Mouse (Mus musculus): ENCODE data around the gene F3.

Gene F3

DNA sequence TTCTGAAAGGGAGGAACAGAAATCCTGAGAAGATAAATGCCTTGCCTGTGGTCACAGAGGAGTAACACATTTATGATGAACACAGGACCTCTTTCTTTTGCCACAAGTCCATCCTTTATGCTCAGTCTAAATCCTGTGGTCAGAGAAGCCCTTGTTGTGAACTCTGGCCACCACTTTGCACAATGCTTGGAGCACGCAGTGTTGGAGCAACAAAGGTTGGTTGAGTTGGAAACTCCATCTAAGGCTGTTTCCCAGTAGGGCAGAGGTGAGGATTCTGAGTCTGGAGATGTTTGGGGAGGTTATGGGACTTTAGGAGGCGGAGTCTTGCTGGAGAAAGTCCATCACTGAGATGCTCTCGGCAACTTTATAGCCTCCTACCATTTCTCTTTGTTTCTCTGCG is 16.2 kb upstream of the F3 start:
- no peak for DNase-seq (ENCODE audit: low spot score)

GRCm38 (mm10) chr3:121710894-121711531 is 12.3 kb upstream of the F3 start:
- DNase-seq (ENCODE audit: low spot score): no peak

DNA sequence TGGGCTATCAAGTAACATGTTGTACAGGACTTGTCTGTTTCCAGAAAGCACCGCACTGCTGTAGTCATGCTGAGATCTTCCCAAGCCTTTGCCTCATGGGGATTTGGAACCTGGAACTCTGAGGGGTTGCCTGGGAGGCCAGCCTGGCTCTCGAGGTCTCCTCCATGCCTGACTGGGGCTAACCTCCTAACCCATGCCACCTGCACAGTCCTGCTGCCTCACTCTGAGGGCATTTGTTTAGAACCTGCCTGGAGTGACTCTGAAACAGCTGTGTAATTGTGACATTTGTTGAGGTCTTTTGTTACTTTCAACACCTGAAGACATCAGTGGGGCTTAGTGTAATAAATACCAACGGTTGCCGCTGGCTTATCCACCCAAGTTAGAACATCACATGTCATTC is 11.1 kb upstream of the F3 start:
- no peak for DNase-seq (ENCODE audit: low spot score)

DNA sequence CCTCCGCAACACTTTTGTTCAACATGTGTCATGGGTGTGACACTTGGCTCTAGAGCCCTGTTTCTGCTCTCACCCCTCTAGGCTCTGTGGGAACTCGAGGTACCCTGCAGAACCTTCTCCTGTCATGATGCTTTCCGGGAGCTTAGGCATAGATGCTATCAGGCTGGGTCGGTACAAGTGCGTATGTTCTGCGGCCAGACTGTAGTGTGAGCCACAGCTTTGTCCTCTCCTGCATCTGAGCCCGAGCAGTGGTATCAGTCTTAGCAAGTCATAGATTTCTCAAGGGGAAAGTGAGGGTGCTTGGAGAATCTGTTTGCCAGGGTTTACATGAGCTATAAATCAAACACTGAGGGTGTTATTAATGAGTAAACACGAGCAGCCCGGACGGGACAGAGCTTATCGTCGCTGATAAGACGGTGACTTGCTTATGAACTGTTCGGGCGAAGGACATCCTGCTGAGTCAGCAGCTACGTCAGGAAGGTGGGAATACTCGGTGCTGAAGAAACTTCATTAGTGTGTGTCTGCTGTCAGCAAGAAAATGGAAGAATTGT is 10.1 kb upstream of the F3 start:
- DNase-seq (ENCODE audit: low spot score): no peak

DNA sequence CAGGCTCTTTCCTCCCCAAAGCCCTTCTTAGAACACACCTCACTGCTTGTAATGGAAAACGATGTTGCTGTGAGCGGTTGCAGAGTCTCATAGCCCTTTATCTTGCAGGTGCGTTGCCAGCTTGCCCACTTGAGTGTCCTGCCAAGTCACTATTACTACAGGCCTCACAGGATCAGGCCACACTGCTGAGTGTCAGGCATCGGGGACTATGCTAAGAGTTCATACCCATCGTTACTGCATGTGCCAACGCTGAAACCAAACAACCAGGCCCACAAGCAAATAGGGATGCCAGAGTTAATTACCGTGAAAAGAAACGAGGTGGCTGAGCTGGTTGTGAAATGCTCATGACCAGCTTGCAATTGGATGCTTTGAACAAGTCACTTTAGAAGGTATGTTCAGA is 9.5 kb upstream of the F3 start:
- no peak for DNase-seq (ENCODE audit: low spot score)

DNA sequence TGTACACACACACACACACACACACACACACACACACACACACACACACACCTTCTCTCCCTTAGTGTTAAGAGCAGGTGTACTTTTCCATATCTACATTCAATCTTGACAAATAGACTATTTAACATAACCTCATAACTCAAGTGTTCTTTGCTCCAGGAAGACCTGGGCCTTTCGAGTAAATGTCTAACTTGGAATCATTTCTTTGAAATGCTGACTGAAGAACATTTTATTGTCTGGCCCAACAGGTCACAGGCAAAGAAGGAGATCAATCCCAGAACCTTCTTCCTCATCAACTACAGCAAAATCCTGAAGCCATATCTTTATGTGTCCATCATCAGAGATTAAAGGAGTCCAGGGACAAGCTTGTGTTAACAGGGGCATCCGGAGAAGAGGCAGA is 8.9 kb upstream of the F3 start:
- no peak for DNase-seq (ENCODE audit: low spot score)

DNA sequence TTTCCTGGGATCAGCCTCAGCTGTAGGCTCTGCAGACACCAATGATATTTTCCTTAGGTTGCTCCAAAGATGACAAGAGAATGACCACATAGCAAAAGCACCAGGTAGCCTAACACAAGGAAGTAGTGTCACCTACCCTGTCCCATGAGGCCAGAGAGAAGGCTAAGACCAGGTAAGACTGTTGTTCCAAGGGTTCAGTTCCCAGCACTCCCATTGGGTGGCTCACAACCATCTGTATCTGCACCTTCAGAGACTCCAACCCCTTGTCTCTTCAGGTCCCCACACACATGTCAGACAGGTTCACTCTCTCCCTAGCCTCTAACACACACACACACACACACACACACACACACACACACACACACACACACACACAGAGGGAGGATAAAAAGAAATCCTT is 8.0 kb upstream of the F3 start:
- DNase-seq (ENCODE audit: low spot score): no peak

- no peak for DNase-seq (ENCODE audit: low spot score)
These were observed 7.4 kb upstream of the F3 start for GRCm38 (mm10) chr3:121715741-121716459.

GRCm38 (mm10) chr3:121716480-121716879 is 6.9 kb upstream of the F3 start:
- DNase-seq (ENCODE audit: low spot score): no peak

GRCm38 (mm10) chr3:121718679-121719078 is 4.7 kb upstream of the F3 start:
- DNase-seq (ENCODE audit: low spot score): no peak

DNA sequence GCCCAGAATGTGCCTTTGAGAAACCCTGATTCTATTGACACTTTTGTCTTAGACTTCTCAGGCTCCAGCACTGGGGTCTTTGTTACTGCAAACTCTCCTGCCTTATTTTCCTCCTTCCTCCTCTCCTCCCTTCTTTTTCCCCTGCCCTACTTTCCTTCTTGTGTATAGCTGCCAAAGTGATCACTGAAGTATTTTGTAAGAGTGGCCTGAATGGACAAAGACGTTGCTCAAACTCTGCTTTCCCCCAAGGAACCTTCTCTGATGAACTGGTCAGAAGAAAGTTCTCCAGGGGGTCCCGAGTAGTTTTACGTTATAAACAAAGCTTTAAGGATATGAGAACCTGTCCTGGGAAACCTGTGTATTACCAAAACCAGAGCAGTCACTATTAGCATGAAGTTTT is 3.6 kb upstream of the F3 start:
- DNase-seq (ENCODE audit: low spot score): no peak

DNA sequence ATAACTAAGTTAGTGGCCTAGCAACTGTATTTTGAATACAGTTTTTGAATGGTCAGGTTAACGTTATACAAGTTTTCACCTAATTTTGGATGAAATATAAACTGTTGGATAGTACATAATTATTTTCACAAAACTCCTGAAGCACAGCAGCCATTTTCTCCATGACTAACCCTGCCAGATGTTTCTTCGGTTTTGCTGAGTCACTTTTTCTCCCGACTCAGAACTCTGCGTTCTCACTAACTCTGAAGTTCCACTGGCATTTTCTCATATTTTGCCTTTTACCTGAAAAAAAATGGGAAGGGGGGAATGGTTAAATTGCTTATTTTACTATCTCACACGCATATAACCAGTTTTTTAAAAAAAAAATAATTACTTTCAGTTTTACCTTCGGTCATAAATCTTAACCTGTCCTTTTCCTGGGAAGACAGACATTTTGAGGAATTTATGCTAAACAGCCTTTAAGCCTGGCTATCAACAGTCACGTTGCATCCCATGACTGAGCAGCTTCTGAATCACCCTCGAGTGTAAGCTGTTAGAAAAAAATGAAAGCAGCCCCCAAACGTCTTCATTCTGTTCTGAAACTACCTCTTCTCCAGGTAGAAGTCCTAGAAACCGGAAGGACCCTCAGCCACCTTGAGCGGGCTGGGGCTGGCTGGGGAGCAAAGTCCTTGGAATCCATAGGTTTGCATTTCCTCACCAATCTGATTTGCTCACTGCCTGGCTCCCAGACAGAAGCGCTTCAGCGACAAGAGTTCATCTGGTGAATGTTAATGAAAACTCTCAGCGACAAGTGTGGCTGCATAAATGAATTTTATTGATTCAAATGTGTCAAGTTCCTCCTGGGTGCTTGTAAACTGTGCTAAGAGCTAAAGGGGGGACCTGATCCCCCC is 2.3 kb upstream of the F3 start:
- DNase-seq (ENCODE audit: low spot score): no peak

DNA sequence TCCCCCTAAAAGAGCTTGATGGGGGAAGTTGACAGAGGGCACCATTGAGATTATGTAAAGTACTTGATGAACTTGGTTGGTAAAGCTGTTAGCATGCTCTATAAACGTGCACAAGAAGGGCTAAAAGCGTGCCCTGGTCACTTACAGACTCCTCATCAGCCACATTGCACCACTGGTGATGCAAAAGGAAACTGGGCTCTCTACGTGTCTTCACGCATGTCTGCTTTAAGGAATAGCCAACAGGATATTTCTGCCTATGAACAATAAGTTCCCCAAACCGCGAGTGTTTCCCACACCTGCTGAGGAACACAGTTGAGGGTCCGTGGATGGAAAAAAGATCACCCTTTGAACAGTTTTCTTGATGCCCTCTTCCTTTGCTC is 1.7 kb upstream of the F3 start:
- no peak for DNase-seq (ENCODE audit: low spot score)

- DNase-seq (ENCODE audit: low spot score): no peak
These were observed 709 bp downstream of the F3 start for GRCm38 (mm10) chr3:121723968-121724524.

- no peak for DNase-seq (ENCODE audit: low spot score)
These were observed 1.2 kb downstream of the F3 start for GRCm38 (mm10) chr3:121724553-121724952.

DNA sequence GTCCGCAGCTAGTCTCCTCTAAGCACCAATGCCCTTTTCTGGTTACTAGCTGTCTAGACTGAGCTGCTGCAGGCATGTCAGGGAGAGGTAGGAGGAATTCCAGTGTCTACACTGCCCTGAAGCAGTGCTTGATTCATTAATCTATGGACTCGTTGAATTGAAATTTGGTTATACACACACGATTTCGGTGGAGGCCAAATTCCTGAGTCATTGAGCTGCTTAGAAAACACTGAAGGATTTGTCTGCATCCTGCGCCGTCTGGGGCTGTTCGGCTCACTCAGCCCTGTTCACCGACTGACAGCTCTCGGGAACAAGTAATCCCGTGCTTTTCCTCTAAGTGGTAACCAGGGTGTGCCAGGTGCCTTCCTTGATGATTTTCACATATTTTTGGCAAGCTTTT is 2.3 kb downstream of the F3 start:
- DNase-seq (ENCODE audit: low spot score): no peak

DNA sequence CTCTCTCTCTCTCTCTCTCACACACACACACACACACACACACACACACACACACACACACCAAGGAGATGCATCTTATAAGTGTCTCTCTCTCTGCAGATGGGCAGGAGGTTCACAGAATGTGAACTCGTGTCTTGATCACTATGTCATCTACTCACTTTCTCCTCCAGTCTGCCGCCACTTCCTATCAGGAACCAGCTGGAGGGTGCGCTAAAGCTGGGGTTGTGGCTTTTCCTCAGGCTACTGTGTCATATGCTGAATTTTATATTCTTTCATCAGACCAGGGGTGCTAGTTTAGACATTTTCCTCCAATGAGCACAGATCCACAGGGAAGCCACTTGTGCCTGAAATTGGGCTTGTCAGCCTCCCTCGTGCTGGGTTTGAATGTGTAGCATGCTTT is 6.3 kb downstream of the F3 start:
- no peak for DNase-seq (ENCODE audit: low spot score)

DNA sequence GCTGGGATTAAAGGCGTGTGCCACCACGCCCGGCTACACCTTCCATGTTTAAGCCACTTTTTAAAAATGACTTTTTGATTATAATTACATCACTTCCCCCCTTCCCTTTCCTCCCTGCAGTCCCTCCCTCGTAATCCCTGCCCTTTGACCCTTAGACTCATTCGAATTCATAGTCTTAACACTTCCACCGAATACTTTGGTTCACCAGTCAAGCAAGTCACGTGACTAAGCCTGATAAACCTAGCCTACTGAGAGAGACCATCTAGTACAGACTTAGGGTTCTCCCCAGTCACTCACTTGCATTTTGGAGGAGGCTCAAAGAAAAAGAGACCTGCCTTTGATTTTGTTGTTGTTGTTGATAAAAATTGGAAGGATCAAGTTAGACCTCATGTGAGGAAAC is 12.2 kb downstream of the F3 start:
- no peak for DNase-seq (ENCODE audit: low spot score)

- DNase-seq (ENCODE audit: low spot score): peak; percentile 58
These were observed 12.8 kb downstream of the F3 start for GRCm38 (mm10) chr3:121736025-121736744.

- DNase-seq (ENCODE audit: low spot score): no peak
These were observed 14.1 kb downstream of the F3 start for GRCm38 (mm10) chr3:121737453-121737852.

GRCm38 (mm10) chr3:121737901-121738300 is 14.6 kb downstream of the F3 start:
- no peak for DNase-seq (ENCODE audit: low spot score)
